26 mouse cellular contexts compared by ENCODE assay signal in genomic region chr7:132615346-132615745, GRCm38 (mm10). TPM values are rescaled to one million over a fixed set of nuclear protein-coding genes. Genes with fewer than 3 reads are reported as not detected.
DNase-seq lines count a peak whose midpoint lies in the region; ATAC-seq and TF ChIP-seq lines count a peak whose summit lies in the region.
"Had no signal": no experiment of that assay in that cellular context is flagged by ENCODE, and none has a peak within 500 bp of the region (broad histone marks: within the 10 kb centered on the region; RNA-seq: fewer than 3 reads in every experiment).

No protein-coding gene starts in this region.

- peak; percentile 12; the same call in 1 of the 2 replicates for ATAC-seq in lung, postnatal 0 days
- no peak for ATAC-seq in granulocyte monocyte progenitor cell, adult 5-6 weeks (replicated peaks; ENCODE audit: poor library complexity, severe bottlenecking)

- H3K4me2 ChIP-seq in lung, postnatal 0 days (replicated peaks; ENCODE audit: low read depth, low read length) = no peak overlapping the region
- H3K4me2 ChIP-seq: forebrain, embryonic 12.5 days; hindbrain, embryonic 13.5 days; limb, embryonic 12.5 days; liver, embryonic 15.5 days had no signal

- no peaks in the 10 kb centered on the region for H3K27me3 ChIP-seq in lung, postnatal 0 days (replicated peaks; ENCODE audit: insufficient read depth, low read length)
- H3K27me3 ChIP-seq: liver, embryonic 15.5 days had no signal

- no peak for TF ChIP-seq EP300 in lung, postnatal 0 days (IDR thresholded peaks at IDR 0.05)

- no peak overlapping the region for H3K9ac ChIP-seq in lung, postnatal 0 days (replicated peaks; ENCODE audit: low read depth)
- H3K9ac ChIP-seq: forebrain, embryonic 12.5 days; hindbrain, embryonic 13.5 days; limb, embryonic 12.5 days; liver, embryonic 15.5 days had no signal

- H3K4me3 ChIP-seq in lung, postnatal 0 days (ENCODE audit: low read depth, low read length) = no peak overlapping the region
- H3K4me3 ChIP-seq: embryonic facial prominence, embryonic 10.5 days; forebrain, embryonic 12.5 days; hindbrain, embryonic 13.5 days; limb, embryonic 12.5 days; liver, embryonic 15.5 days; myocyte had no signal

- DNase-seq in gastrocnemius, postnatal 25 days = peak; percentile 38
- no peak for DNase-seq in gastrocnemius, adult 18-20 months (ENCODE audit: low spot score)
- DNase-seq in lung, postnatal 0 days (ENCODE audit: low spot score) = no peak
- no peak for DNase-seq in lung, postnatal 14 days
- DNase-seq in adrenal gland, adult 8-10 months = peak; percentile 43
- peak; percentile 13 for DNase-seq in adrenal gland, postnatal 25 days
- DNase-seq in urinary bladder, postnatal 4 days (ENCODE audit: low spot score in 2 of 2) = no peak
- DNase-seq: cerebellum, adult 11-12 months; cerebellum, postnatal 14 days; gastrocnemius, postnatal 36 days; heart, postnatal 10 days; midbrain, embryonic 14.5 days; right cerebral cortex, postnatal 4 days; thymus, adult 2 months had no signal

- no peak for TF ChIP-seq CTCF in lung, postnatal 0 days (IDR thresholded peaks at IDR 0.05)

- no peaks in the 10 kb centered on the region for H3K9me3 ChIP-seq in lung, postnatal 0 days (ENCODE audit: low read length)
- H3K9me3 ChIP-seq: embryonic facial prominence, embryonic 10.5 days; forebrain, embryonic 12.5 days; G1E; hindbrain, embryonic 13.5 days; limb, embryonic 12.5 days; liver, embryonic 15.5 days had no signal

- WGBS in lung, postnatal 0 days = 26% methylated on average over 3 of the region's 3 CpGs

- H3K36me3 ChIP-seq in lung, postnatal 0 days (ENCODE audit: insufficient read depth, low read length) = no peaks in the 10 kb centered on the region
- H3K36me3 ChIP-seq: embryonic facial prominence, embryonic 10.5 days; forebrain, embryonic 12.5 days; G1E; hindbrain, embryonic 13.5 days; limb, embryonic 12.5 days; liver, embryonic 15.5 days had no signal

- no peak overlapping the region for H3K27ac ChIP-seq in lung, postnatal 0 days (ENCODE audit: low read length)
- H3K27ac ChIP-seq: embryonic facial prominence, embryonic 10.5 days; forebrain, embryonic 12.5 days; hindbrain, embryonic 13.5 days; limb, embryonic 12.5 days; liver, embryonic 15.5 days had no signal

- no peaks in the 10 kb centered on the region for H3K4me1 ChIP-seq in lung, postnatal 0 days (ENCODE audit: insufficient read depth, low read depth, low read length)

RNA-seq across cellular contexts. Expression of gene Lhpp, which starts 4.9 kb away (rescaled TPM):
- total RNA-seq in gastrocnemius, postnatal 25 days (2021) = 10 to 100 TPM; 12.5 to 13.2 TPM
- total RNA-seq in gastrocnemius, adult 18-20 months (2021) = 10 to 100 TPM; 11.6 to 17.7 TPM
- polyA plus RNA-seq in lung, postnatal 0 days (2015; fragmentation: Nextera tagmentation; extraction: Ambion mirVana) = 5.9 and 7.6 TPM in 2 replicates
- total RNA-seq in adrenal gland, adult 8-10 months (2022) = 10 to 100 TPM; 26.7 to 38.0 (median 29.8) TPM
- total RNA-seq in adrenal gland, postnatal 25 days (2021) = 20.6 and 32.1 TPM in 2 replicates
- total RNA-seq in granulocyte monocyte progenitor cell, adult 5-6 weeks (2014; fragmentation: Nextera tagmentation) = 11.5 and 13.8 TPM in 2 replicates
- 7.3 and 9.3 TPM in 2 replicates for total RNA-seq in granulocyte monocyte progenitor cell, adult 5-6 weeks (2017)

RNA-seq across cellular contexts. Expression of gene Nkx1-2, which starts 15.9 kb away (rescaled TPM):
- not detected for total RNA-seq in gastrocnemius, postnatal 25 days (2021)
- total RNA-seq in gastrocnemius, adult 18-20 months (2021) = not detected
- polyA plus RNA-seq in lung, postnatal 0 days (2015; fragmentation: Nextera tagmentation; extraction: Ambion mirVana) = not detected in 2 replicates
- not detected for total RNA-seq in adrenal gland, adult 8-10 months (2022)
- total RNA-seq in adrenal gland, postnatal 25 days (2021) = not detected in 2 replicates
- not detected in 2 replicates for total RNA-seq in granulocyte monocyte progenitor cell, adult 5-6 weeks (2014; fragmentation: Nextera tagmentation)
- total RNA-seq in granulocyte monocyte progenitor cell, adult 5-6 weeks (2017) = not detected in 2 replicates
- total RNA-seq: gastrocnemius, postnatal 36 days; heart, postnatal 10 days; layer of hippocampus, postnatal 10 days had no signal
- polyA plus RNA-seq: G1E; kidney, embryonic 16.5 days; large intestine, adult 2 months; limb, embryonic 12.5 days; liver, embryonic 15.5 days; myocyte; stomach, embryonic 16.5 days had no signal

RNA-seq across cellular contexts. Expression of gene Oat, which starts 39.1 kb away (rescaled TPM):
- total RNA-seq in gastrocnemius, postnatal 25 days (2021) = 100 to 1,000 TPM; 156 TPM
- total RNA-seq in gastrocnemius, adult 18-20 months (2021) = 100 to 1,000 TPM; 150 to 177 TPM
- 214 and 233 TPM in 2 replicates for polyA plus RNA-seq in lung, postnatal 0 days (2015; fragmentation: Nextera tagmentation; extraction: Ambion mirVana)
- total RNA-seq in adrenal gland, adult 8-10 months (2022) = 100 to 1,000 TPM; 140 to 156 (median 148) TPM
- 111 and 132 TPM in 2 replicates for total RNA-seq in adrenal gland, postnatal 25 days (2021)
- total RNA-seq in granulocyte monocyte progenitor cell, adult 5-6 weeks (2014; fragmentation: Nextera tagmentation) = 85.2 and 105 TPM in 2 replicates
- total RNA-seq in granulocyte monocyte progenitor cell, adult 5-6 weeks (2017) = 97.3 and 99.4 TPM in 2 replicates

Comparison
In these comparisons a context has a peak if more than half of its experiments do, and no peak if none do; other contexts are left out.
1. DNase-seq: peak in gastrocnemius, postnatal 25 days (single experiment), adrenal gland, adult 8-10 months (single experiment) and adrenal gland, postnatal 25 days (single experiment); none in gastrocnemius, adult 18-20 months (single experiment), lung, postnatal 0 days (single experiment), lung, postnatal 14 days (single experiment) and urinary bladder, postnatal 4 days (0 of 2).